Mouse (Mus musculus) left cerebral cortex, postnatal 10 days (tissue): ENCODE measurements around the gene Eif2b5. TPM values are rescaled to one million over a fixed set of nuclear protein-coding genes. Genes with fewer than 3 reads are reported as not detected.

Source experiments
- DNase-seq, 2 experiments: peaks; one replicate each; pipeline ENCODE4 v3.0.0; 2021 to 2022; ENCODE audit warnings: low spot score in 2 of 2, mixed read lengths in 1 of 2; ENCODE audit errors: extremely low spot score in 1 of 2
- intact Hi-C: fragments of 180-260 bp; cut with DNase I; formaldehyde crosslinking; loops from one replicate; pipeline ENCODE4 v1.15.1; 2025
- total RNA-seq, 2 experiments: library from RNA; stranded (reverse); gene quantifications; 2 replicates each; pipeline ENCODE4 v1.2.3; 2021

Eif2b5 gene
- total RNA-seq, 2 experiments from 2014 or later, result 61.4 to 66.7 TPM

- intact Hi-C loops, result no loop called here
- DNase-seq, result no peak
Observed at GRCm38 (mm10) chr16:20530941-20531340, 32.3 kb downstream of the Eif2b5 start.

- no peak for DNase-seq
- intact Hi-C loops, result no loop called here
Observed at GRCm38 (mm10) chr16:20534617-20535295, 36.1 kb downstream of the Eif2b5 start.

DNA sequence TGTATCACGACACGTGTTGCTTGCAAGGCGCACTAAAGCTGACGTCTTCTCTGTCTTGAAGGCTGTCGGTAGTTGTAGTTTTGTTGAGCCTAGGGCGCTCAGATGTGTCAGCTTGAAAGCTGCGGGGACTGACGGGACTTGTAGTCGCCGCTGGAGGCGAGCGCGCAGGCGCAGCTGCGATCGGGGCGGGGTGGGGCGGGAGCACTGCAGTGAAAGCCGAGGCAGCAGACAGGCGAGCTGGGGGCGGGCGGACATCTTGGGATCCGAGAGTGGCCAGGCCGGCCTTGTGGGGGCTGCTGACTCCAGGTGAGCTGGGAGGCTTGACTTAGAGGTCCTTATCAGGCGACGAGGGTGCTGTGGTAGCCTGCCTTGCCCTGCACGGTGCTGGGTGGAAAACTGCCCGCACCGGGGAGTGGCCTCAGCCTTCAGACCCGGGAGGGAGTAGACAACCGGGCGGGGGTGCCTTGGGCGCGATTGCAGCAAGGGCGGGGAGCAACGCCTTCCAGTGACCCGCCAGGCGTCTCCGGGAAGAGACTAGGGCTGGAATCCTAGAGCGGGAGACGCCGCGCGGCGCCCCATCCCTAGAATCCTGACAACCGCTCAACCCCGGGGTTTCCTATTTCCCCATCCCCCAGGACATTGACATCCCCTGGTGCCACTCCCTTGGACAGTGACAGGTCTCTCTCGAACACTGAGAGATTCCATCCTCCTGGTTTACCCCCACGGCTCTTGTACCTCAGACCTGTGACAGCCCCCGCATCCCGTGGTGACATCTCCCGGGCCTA lies 36.9 kb downstream of the Eif2b5 start, which contains the start of gene Ap2m1:
TSS of gene Ap2m1 (plus strand) at position 183 of the 785 bp plus-strand sequence.
- intact Hi-C loops, result no loop called here

GRCm38 (mm10) chr16:20536081-20536665 lies 37.6 kb downstream of the Eif2b5 start:
- intact Hi-C loops, result no loop called here
- no peak for DNase-seq

More for the DNA sequence above, 36.9 kb downstream of the Eif2b5 start, which contains the start of gene Ap2m1:
- DNase-seq, result peak; percentile 96 to 98

DNA sequence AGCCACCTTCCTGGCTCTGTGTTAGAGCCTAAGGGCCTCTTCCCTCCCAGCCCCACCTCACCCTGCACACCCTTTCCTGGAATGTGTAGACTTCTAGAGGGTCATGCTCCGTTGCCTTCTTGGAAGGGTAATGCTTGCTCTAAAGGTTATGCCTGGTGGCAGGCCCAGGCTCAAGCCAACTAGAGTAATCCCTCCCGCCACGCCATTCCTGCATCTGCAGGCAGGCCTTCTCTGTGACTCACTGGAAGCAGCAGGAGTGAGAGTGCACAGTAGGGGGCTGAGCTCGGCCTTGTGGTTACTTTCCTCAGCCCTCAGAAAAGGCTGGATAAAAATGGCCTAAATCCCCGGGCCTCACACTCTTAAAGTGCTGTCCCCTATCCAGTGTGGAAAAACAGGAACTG lies 38.5 kb downstream of the Eif2b5 start:
- DNase-seq, result peak in 1 of 2 experiments; percentile 79

GRCm38 (mm10) chr16:20537601-20538320 lies 39.1 kb downstream of the Eif2b5 start:
- DNase-seq, result no peak
- intact Hi-C loops, result loop anchor here (1.0 kb wide), 1 partner anchor 8 kb away; no protein-coding TSS in a partner anchor

More for the DNA sequence above, 38.5 kb downstream of the Eif2b5 start:
- intact Hi-C loops, result loop anchor here (1.0 kb wide), 1 partner anchor 8 kb away; no protein-coding TSS in a partner anchor

- no peak for DNase-seq
- intact Hi-C loops, result no loop called here
Observed at GRCm38 (mm10) chr16:20539649-20540048, 41.0 kb downstream of the Eif2b5 start.

DNA sequence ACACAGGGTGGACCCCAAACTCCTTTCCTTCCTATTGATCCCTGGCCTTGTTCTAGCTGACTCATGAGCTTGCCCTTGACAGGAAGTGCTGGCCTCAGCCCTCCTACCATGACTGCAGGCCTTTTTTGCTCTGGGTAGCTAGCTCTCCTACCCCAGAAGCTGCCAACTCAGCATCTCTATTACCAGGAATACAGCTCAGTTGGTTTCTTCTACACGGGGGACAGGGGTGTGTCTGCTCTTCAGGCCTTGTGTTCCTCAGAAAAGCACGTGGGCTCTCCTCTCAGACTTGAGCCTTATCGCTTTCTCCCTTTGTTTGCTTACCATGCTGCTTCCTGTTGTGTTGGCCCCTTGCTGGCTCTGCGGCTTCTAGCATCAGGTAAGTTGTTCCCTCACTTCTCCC lies 41.8 kb downstream of the Eif2b5 start:
- intact Hi-C loops, result no loop called here

DNA sequence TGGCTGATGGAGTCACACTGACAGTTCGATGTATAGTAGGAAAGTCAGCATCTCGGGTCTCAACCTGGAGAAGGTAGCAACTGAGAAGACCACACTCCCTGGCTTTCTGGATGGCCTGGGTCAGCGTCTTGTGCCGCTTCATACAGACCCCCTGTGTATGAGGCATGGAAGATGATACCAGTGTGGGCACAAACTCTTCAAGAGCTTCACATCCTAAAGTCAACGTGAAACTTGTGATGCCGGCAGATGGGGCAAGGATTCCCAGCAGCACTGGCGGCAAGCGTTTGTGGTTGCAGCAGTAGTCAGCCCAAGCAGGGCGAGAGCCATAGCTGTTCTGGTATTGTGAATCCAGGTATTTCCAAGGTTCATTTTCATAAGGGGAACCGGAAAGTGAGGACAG lies 47.1 kb downstream of the Eif2b5 start:
- intact Hi-C loops, result loop anchor here (1.0 kb wide), 1 partner anchor 8 kb away; no protein-coding TSS in a partner anchor
- DNase-seq, result no peak

More for the DNA sequence above, 41.8 kb downstream of the Eif2b5 start:
- DNase-seq, result no peak

DNA sequence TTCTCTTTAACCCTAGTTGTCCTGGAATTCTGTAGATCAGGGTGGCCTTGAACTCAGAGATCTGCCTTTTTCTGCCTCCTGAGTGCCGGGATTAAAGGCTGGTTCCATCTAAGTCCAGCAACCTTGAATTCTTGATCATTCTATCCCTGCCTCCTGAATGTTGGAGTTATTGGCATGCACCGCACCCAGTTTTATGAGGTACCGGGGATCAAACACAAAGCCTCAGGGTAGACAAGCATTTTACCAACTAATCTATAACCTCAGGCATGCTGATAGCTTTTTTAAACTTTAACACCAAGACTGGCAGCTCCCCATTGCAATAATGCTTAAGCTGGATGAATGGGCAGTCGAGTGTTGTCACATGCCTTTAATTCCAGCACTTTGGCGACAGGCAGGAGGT lies 48.8 kb downstream of the Eif2b5 start:
- intact Hi-C loops, result no loop called here
- no peak for DNase-seq

DNA sequence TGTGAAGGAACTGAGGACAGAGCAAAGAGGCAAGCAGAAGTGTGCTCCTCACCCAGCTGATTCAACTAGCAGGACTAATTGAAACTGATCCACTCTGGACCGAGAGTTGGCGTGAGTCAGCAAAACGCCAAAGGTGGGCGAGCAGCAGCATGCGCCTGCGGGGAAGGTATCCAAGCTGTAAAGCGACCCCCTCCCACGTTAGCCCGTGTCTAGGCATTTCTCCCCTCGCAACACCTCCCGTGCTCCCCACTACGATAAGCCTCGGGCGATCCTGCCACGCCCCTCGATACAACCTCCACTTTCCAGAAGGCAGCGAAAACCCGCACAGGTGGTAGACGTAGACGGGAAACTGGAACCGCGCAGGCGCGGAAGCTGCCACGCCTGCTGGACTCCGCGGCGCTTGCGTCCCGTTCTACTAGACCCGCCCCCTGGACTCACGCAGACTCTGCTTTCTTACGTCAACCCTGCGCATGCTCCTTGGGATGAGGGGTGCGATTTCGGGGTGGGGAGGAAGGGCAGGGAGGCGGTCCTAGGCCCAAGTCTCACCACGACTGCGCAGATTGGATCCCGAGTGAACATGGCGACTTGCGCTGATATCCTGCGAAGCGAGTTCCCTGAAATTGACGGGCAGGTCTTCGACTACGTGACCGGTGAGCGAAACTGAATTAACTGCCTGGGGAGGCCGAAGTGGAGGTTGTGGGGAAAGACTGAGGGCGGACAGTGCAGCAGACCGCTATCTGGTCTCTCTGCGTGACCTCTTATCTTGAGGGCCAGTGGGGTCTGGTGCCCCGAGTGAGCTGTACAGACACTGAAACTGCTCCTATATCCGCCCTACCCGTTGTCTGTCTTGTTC lies 49.7 kb downstream of the Eif2b5 start, which contains the start of gene Abcf3:
TSS of gene Abcf3 (plus strand) at position 482 of the 853 bp plus-strand sequence.
- intact Hi-C loops, result no loop called here
- DNase-seq, result peak; percentile 98 to 99

DNA sequence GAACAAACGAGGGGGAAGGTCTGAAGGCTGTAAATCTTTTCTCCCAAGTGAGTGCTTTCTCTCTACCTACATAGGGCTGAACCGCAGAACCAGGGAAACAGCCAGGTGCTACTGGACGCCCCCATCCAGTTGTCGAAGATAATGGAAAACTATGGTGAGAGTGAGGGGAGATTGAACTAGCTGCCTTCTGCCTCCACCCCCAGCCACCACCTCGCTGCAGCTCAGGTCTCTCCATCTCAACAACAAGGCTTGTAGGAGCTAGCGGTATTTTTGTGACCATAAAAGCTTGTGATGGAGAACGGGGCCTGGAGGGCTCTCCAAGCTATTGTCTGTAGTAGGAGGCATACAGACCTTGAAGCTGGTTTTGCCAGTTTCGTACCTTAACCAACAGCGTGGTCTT lies 50.5 kb downstream of the Eif2b5 start:
- DNase-seq, result no peak
- intact Hi-C loops, result no loop called here

DNA sequence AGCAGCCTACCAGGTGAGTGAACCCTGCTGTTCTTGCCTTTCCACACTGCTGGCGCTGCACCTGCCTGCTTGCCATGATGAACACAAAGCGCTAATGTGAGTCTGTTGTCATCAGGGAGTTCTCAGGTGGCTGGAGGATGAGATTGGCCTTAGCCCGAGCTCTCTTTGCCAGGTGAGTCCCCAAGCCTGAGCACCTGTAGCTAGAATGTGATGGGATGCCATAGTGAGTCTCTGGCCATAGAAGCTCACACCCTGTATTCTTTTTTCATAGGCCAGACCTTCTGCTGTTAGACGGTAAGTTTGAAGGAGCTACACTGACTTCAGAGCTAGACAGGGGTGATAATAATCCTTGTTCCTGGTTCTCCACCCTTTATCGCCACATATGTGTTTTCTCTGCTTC lies 53.1 kb downstream of the Eif2b5 start:
- intact Hi-C loops, result no loop called here
- DNase-seq, result no peak

DNA sequence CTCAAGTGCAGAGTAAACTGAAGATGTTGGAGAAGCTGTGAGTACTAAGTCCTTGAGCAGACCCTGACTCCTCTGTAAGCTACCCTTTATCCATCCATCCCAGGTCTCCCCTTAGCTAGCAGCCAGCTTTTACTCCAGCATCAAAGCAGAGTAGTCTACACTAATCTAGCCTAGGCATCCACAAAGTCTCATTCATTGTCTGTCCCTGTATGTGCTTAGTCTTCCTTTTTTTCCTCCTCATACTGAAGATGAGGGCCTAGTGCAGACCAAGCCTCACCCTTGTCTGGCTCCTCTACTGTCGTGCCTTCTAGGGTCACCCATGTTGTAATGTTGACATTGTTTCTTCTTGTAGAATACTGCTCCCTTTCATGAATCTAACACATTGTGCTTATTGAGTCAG lies 54.0 kb downstream of the Eif2b5 start:
- intact Hi-C loops, result no loop called here
- no peak for DNase-seq

DNA sequence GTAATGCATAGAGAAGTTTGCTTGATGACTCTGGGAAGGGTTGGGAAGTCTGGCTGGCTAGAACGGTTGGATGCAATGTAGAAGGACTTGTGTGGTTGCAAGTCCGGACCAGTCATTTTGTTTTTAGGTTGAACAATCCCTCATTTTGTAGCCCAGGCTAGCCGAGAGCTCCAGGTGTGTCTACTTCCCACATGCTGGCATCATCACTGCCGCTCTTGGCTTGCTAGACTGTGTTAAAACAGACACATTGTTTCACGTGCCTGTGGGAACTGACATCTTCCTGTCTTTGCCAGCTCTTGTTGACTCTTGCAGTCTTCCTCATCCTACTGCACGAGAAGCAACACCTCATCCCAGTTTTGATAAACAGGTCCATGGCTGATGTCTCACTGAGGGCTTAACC lies 56.4 kb downstream of the Eif2b5 start:
- intact Hi-C loops, result no loop called here
- DNase-seq, result no peak

DNA sequence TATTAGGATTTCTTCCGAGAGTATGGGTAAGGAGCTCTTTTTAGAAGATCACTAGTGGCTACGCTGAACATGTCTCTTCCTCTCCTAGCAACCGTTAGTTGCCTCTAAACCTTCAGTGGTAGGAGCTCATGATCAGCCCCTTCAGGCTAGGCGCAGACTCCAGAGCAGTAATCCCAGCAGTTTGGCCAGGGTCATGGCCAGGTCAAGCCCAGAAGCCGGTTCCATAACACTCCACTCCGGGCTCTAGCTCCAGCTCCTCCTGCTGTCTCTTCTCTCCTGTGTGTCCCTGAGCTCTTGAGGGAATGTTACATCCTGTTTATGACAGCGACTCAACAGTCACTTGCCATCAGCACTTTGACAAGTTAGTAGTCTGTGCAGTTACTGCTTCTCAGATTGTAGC lies 58.8 kb downstream of the Eif2b5 start:
- intact Hi-C loops, result no loop called here
- DNase-seq, result no peak
